Mouse (Mus musculus) small intestine, adult 2 months (tissue): Measurements from ENCODE around the gene Krt71. TPM values are rescaled to one million over a fixed set of nuclear protein-coding genes. Genes with fewer than 3 reads are reported as not detected.

ENCODE experiments used
- H3K27ac ChIP-seq: fragments of 200-500 bp; 2 replicates; pipeline ENCODE4 v1.5.1; 2012; ENCODE audit warnings: low read depth, low read length, control low read depth, inconsistent platforms; ENCODE audit not compliant: insufficient read depth
- H3K27me3 ChIP-seq: fragments of 200-500 bp; 2 replicates; pipeline ENCODE4 v1.6.1; 2012; ENCODE audit warnings: mild to moderate bottlenecking, moderate library complexity, low read length, inconsistent platforms; ENCODE audit not compliant: control insufficient read depth, insufficient read depth
- H3K36me3 ChIP-seq: fragments of 200-500 bp; 2 replicates; pipeline ENCODE4 v1.6.1; 2012; ENCODE audit warnings: mild to moderate bottlenecking, low read length, control low read depth, inconsistent platforms; ENCODE audit not compliant: control insufficient read depth, insufficient read depth
- H3K4me1 ChIP-seq: fragments of 200-500 bp; 2 replicates; pipeline ENCODE4 v1.6.1; 2012; ENCODE audit warnings: low read length, inconsistent platforms, mixed read lengths; ENCODE audit not compliant: control insufficient read depth, insufficient read depth, insufficient read length
- H3K4me3 ChIP-seq: fragments of 200-500 bp; 2 replicates; pipeline ENCODE4 v1.5.1; 2012; ENCODE audit warnings: low read depth, mild to moderate bottlenecking, control low read depth, inconsistent platforms, low read length, moderate library complexity
- CTCF ChIP-seq: fragments of 200-500 bp; IDR thresholded peaks from 2 replicates; pipeline ENCODE4 v1.5.1; 2012; ENCODE audit warnings: low read depth, mild to moderate bottlenecking, control low read depth, inconsistent platforms, low read length, moderate library complexity, mixed read lengths; ENCODE audit not compliant: insufficient replicate concordance, insufficient read length; ENCODE audit errors: extremely low read depth
- POLR2A ChIP-seq: fragments of 200-500 bp; IDR thresholded peaks from 2 replicates; pipeline ENCODE4 v1.6.1; 2012; ENCODE audit warnings: low read depth, mild to moderate bottlenecking, control low read depth, inconsistent platforms, low read length, moderate library complexity
- WGBS: fragments of 180-500 bp; shearing (Covaris S2); methylation state at CpG from one replicate; pipeline ENCODE4 v1.1.7; 2018; 5-methylcytosine and 5-hydroxymethylcytosine counted together
- polyA plus RNA-seq: library from polyadenylated mRNA; depleted of rRNA; stranded (reverse); fragments of >200 nt; gene quantifications from 2 replicates; pipeline ENCODE4 v1.2.3, GENCODE M21; 2012; rRNA removed

The Krt71 gene
- polyA plus RNA-seq, 1 experiment: not detected

GRCm38 (mm10) chr15:101688161-101688560 lies 54.7 kb downstream of the Krt71 start:
- Histone ChIP-seq H3K4me1 (no peaks in the 10 kb centered on the region), H3K4me3 (no peak overlapping the region), H3K36me3 (no peaks in the 10 kb centered on the region), H3K27me3 (no peaks in the 10 kb centered on the region), H3K27ac (no peak overlapping the region)
- WGBS: 31% methylated on average over 2 of the region's 2 CpGs
- TF ChIP-seq CTCF (no peak), POLR2A (no peak)

Other genes starting within 250 kb of the Krt71 start
- not detected in 2 replicates for gene Gm49425, start 225.8 kb downstream of the Krt71 start, polyA plus RNA-seq
- 0.27 TPM in 1 of 2 replicates, not detected in the other for gene Krt84, start 210.3 kb downstream of the Krt71 start, polyA plus RNA-seq
- gene Krt82, start 192.4 kb downstream of the Krt71 start, polyA plus RNA-seq: not detected in 2 replicates
- gene Krt90, start 180.2 kb downstream of the Krt71 start, polyA plus RNA-seq: 0.05 TPM in 1 of 2 replicates, not detected in the other
- gene Krt75, start 169.2 kb downstream of the Krt71 start, polyA plus RNA-seq: not detected in 2 replicates
- gene Gm5414, start 114.9 kb downstream of the Krt71 start, polyA plus RNA-seq: not detected in 2 replicates
- not detected in 2 replicates for gene Gm5478, start 95.7 kb downstream of the Krt71 start, polyA plus RNA-seq
- gene Krt6b, start 62.8 kb downstream of the Krt71 start, polyA plus RNA-seq: 0.08 TPM in 1 of 2 replicates, not detected in the other
- gene Krt6a, start 48.8 kb downstream of the Krt71 start, polyA plus RNA-seq: not detected in 2 replicates
- 0.15 and 0.43 TPM in 2 replicates for gene Krt5, start 30.2 kb downstream of the Krt71 start, polyA plus RNA-seq
- gene Krt72, start 43.4 kb upstream of the Krt71 start, polyA plus RNA-seq: not detected in 2 replicates
- gene Krt73, start 59.2 kb upstream of the Krt71 start, polyA plus RNA-seq: not detected in 2 replicates
- gene Krt2, start 75.1 kb upstream of the Krt71 start, polyA plus RNA-seq: not detected in 2 replicates
- gene Krt1, start 107.7 kb upstream of the Krt71 start, polyA plus RNA-seq: 0.09 TPM in 1 of 2 replicates, not detected in the other
- not detected in 2 replicates for gene Krt77, start 126.6 kb upstream of the Krt71 start, polyA plus RNA-seq
- gene Krt76, start 149.8 kb upstream of the Krt71 start, polyA plus RNA-seq: not detected in 2 replicates
- gene Krt4, start 181.6 kb upstream of the Krt71 start, polyA plus RNA-seq: 0.09 and 0.10 TPM in 2 replicates
- gene Krt79, start 197.2 kb upstream of the Krt71 start, polyA plus RNA-seq: 0.22 and 0.76 TPM in 2 replicates
- gene Krt78, start 211.2 kb upstream of the Krt71 start, polyA plus RNA-seq: 0.18 and 0.23 TPM in 2 replicates